Mouse (Mus musculus) intestine, postnatal 0 days (tissue): ENCODE results near the gene Rab20. TPM values are rescaled to one million over a fixed set of nuclear protein-coding genes. Genes with fewer than 3 reads are reported as not detected.

Experiments used
- ATAC-seq: fragments of 200-750 bp; cut with Nextera tagmentation; 2 replicates; pipeline ENCODE4 v1.8.0; 2017; ENCODE audit warnings: mild to moderate bottlenecking, moderate TSS enrichment, moderate library complexity
- H3K27ac ChIP-seq: fragments of 300-500 bp; sonication (generic); 2 replicates; pipeline ENCODE4 v1.5.1; 2014; ENCODE audit warnings: mild to moderate bottlenecking, low read depth, low read length, moderate library complexity
- H3K27me3 ChIP-seq: fragments of 300-500 bp; sonication (generic); replicated peaks from 2 replicates; pipeline ENCODE4 v1.6.1; 2014; ENCODE audit warnings: low read length, mixed read lengths; ENCODE audit not compliant: control insufficient read depth, insufficient read depth
- H3K36me3 ChIP-seq: fragments of 300-500 bp; sonication (generic); 2 replicates; pipeline ENCODE4 v1.6.1; 2014; ENCODE audit warnings: mild to moderate bottlenecking, moderate library complexity; ENCODE audit not compliant: control insufficient read depth, insufficient read depth
- H3K4me1 ChIP-seq: fragments of 300-500 bp; sonication (generic); replicated peaks from 2 replicates; pipeline ENCODE4 v1.6.1; 2014; ENCODE audit warnings: antibody characterized with exemption, low read length, mixed read lengths; ENCODE audit not compliant: control insufficient read depth, insufficient read depth
- H3K4me2 ChIP-seq: fragments of 300-500 bp; sonication (generic); replicated peaks from 2 replicates; pipeline ENCODE4 v1.6.1; 2014; ENCODE audit warnings: low read depth, mild to moderate bottlenecking, moderate library complexity
- H3K4me3 ChIP-seq: fragments of 300-500 bp; sonication (generic); 2 replicates; pipeline ENCODE4 v1.5.1; 2014; ENCODE audit warnings: low read depth, low read length
- H3K9ac ChIP-seq: fragments of 300-500 bp; sonication (generic); 2 replicates; pipeline ENCODE4 v1.6.1; 2014; ENCODE audit warnings: mild to moderate bottlenecking, low read depth, low read length
- H3K9me3 ChIP-seq: fragments of 300-500 bp; sonication (generic); 2 replicates; pipeline ENCODE4 v1.6.1; 2016; ENCODE audit warnings: mixed run types; ENCODE audit not compliant: control insufficient read depth
- CTCF ChIP-seq: sonication (generic); IDR thresholded peaks from 2 replicates; pipeline ENCODE4 v1.5.1; 2016; ENCODE audit warnings: low read depth, mild to moderate bottlenecking, control low read depth, antibody characterized with exemption, moderate library complexity
- WGBS: fragments of 180-500 bp; shearing (Covaris S2); extraction: QIAGEN DNeasy Blood & Tissue Kit; methylation state at CpG from one replicate; pipeline ENCODE4 v1.1.7; 2014; 5-methylcytosine and 5-hydroxymethylcytosine counted together
- polyA plus RNA-seq: library from polyadenylated mRNA; unstranded; fragments of >200 nt; fragmentation: Nextera tagmentation; extraction: Ambion mirVana; gene quantifications from 2 replicates; pipeline ENCODE4 v1.2.1, GENCODE M21; 2015

The Rab20 gene
- polyA plus RNA-seq, 1 experiment from 2014 or later: 43.5 TPM

- ATAC-seq: no peak
- Histone ChIP-seq H3K27ac (no peak overlapping the region), H3K9ac (no peak overlapping the region), H3K4me1 (0 out of 2 replicates have a peak, but pooled peaks cover 3% of the 10 kb centered on the region), H3K9me3 (no peaks in the 10 kb centered on the region), H3K27me3 (no peaks in the 10 kb centered on the region), H3K4me2 (no peak overlapping the region), H3K4me3 (no peak overlapping the region), H3K36me3 (peaks cover 32% of the 10 kb centered on the region; the same call in 1 of the 2 replicates)
- no peak for TF ChIP-seq CTCF
- 92% methylated on average over 23 of the region's 23 CpGs for WGBS
These were observed 30.5 kb downstream of the Rab20 start for GRCm38 (mm10) chr8:11447910-11448570.

- Histone ChIP-seq H3K9ac (no peak overlapping the region), H3K27me3 (no peaks in the 10 kb centered on the region), H3K4me3 (no peak overlapping the region), H3K4me1 (no peaks in the 10 kb centered on the region), H3K27ac (no peak overlapping the region), H3K9me3 (no peaks in the 10 kb centered on the region), H3K4me2 (no peak overlapping the region), H3K36me3 (peaks cover 44% of the 10 kb centered on the region; the same call in 1 of the 2 replicates)
- 95% methylated on average over 13 of the region's 13 CpGs for WGBS
- no peak for TF ChIP-seq CTCF
- ATAC-seq: no peak
These were observed 32.7 kb downstream of the Rab20 start for GRCm38 (mm10) chr8:11445790-11446189.

- no peaks in the 10 kb centered on the region for H3K27me3 ChIP-seq
- no peak for ATAC-seq
- peaks cover 51% of the 10 kb centered on the region; the same call in 1 of the 2 replicates for H3K36me3 ChIP-seq
- no peak overlapping the region for H3K27ac ChIP-seq
- H3K4me3 ChIP-seq: no peak overlapping the region
- no peak for TF ChIP-seq CTCF
- no peaks in the 10 kb centered on the region for H3K9me3 ChIP-seq
- no peaks in the 10 kb centered on the region for H3K4me1 ChIP-seq
- no peak overlapping the region for H3K9ac ChIP-seq
- WGBS: 84% methylated on average over 7 of the region's 7 CpGs
- H3K4me2 ChIP-seq: no peak overlapping the region
These were observed 34.3 kb downstream of the Rab20 start for GRCm38 (mm10) chr8:11444216-11444615.

- Histone ChIP-seq H3K4me1 (no peaks in the 10 kb centered on the region), H3K9me3 (no peaks in the 10 kb centered on the region), H3K27ac (no peak overlapping the region), H3K9ac (no peak overlapping the region), H3K27me3 (no peaks in the 10 kb centered on the region), H3K4me2 (peak overlapping the region; percentile 9; the same call in 1 of the 2 replicates), H3K4me3 (no peak overlapping the region), H3K36me3 (peaks cover 56% of the 10 kb centered on the region; the same call in 1 of the 2 replicates)
- no peak for TF ChIP-seq CTCF
- ATAC-seq: no peak
- 62% methylated on average over 9 of the region's 9 CpGs for WGBS
These were observed 34.9 kb downstream of the Rab20 start for GRCm38 (mm10) chr8:11443611-11444010.

- no peak overlapping the region for H3K27ac ChIP-seq
- no peaks in the 10 kb centered on the region for H3K9me3 ChIP-seq
- H3K4me2 ChIP-seq: no peak overlapping the region
- 94% methylated on average over 6 of the region's 6 CpGs for WGBS
- no peaks in the 10 kb centered on the region for H3K27me3 ChIP-seq
- H3K36me3 ChIP-seq: peaks cover 60% of the 10 kb centered on the region; the same call in 1 of the 2 replicates
- H3K4me1 ChIP-seq: no peaks in the 10 kb centered on the region
- no peak overlapping the region for H3K9ac ChIP-seq
- no peak for TF ChIP-seq CTCF
- no peak overlapping the region for H3K4me3 ChIP-seq
- ATAC-seq: no peak
These were observed 37.2 kb downstream of the Rab20 start for GRCm38 (mm10) chr8:11441291-11441690.

- no peak overlapping the region for H3K4me2 ChIP-seq
- no peak overlapping the region for H3K4me3 ChIP-seq
- no peak overlapping the region for H3K27ac ChIP-seq
- ATAC-seq: no peak
- H3K9ac ChIP-seq: no peak overlapping the region
- H3K36me3 ChIP-seq: peaks cover 51% of the 10 kb centered on the region; the same call in 1 of the 2 replicates
- TF ChIP-seq CTCF: no peak
- H3K4me1 ChIP-seq: no peaks in the 10 kb centered on the region
- H3K9me3 ChIP-seq: no peaks in the 10 kb centered on the region
- no peaks in the 10 kb centered on the region for H3K27me3 ChIP-seq
- 66% methylated on average over 12 of the region's 12 CpGs for WGBS
These were observed 40.6 kb downstream of the Rab20 start for GRCm38 (mm10) chr8:11437862-11438261.
